Mouse (Mus musculus) liver, adult 2 months (tissue): Measurements from ENCODE around the gene Abhd8.

Source experiments
- CTCF ChIP-seq: fragments of 200-500 bp; IDR thresholded peaks from 2 replicates; pipeline ENCODE4 v1.5.1; 2011; ENCODE audit warnings: low read depth, low read length, control low read depth
- POLR2A ChIP-seq: fragments of 200-500 bp; IDR thresholded peaks from 2 replicates; pipeline ENCODE4 v1.6.1; 2011; ENCODE audit warnings: low read length, control low read depth; ENCODE audit not compliant: insufficient read depth; ENCODE audit errors: extremely low read depth

- TF ChIP-seq POLR2A (no peak), CTCF (no peak)
These were observed 33.7 kb upstream of the Abhd8 start for GRCm38 (mm10) chr8:71497077-71497645.
